Mouse (Mus musculus): ENCODE measurements around the gene Ush2a. TPM values are rescaled to one million over a fixed set of nuclear protein-coding genes. Genes with fewer than 3 reads are reported as not detected.

The Ush2a gene
- polyA plus RNA-seq, 1 experiment: not detected

GRCm38 (mm10) chr1:188363548-188363947 is 101.7 kb downstream of the Ush2a start:
- no peaks in the 10 kb centered on the region for H3K4me1 ChIP-seq (ENCODE audit: control insufficient read depth, insufficient read depth, low read length)
- H3K4me3 ChIP-seq (replicated peaks; ENCODE audit: extremely low read depth, low read depth, low read length): no peak overlapping the region
- 51% methylated on average over 3 of the region's 3 CpGs for WGBS
- DNase-seq: no peak
- TF ChIP-seq POLR2A (IDR thresholded peaks at IDR 0.05; ENCODE audit: borderline replicate concordance, extremely low read depth, low read depth, low read length): no peak
- TF ChIP-seq CTCF (IDR thresholded peaks at IDR 0.05; ENCODE audit: insufficient read depth, low read length): no peak

- TF ChIP-seq POLR2A (IDR thresholded peaks at IDR 0.05; ENCODE audit: borderline replicate concordance, extremely low read depth, low read depth, low read length): no peak
- no peak for TF ChIP-seq CTCF (IDR thresholded peaks at IDR 0.05; ENCODE audit: insufficient read depth, low read length)
- no peak overlapping the region for H3K4me3 ChIP-seq (replicated peaks; ENCODE audit: extremely low read depth, low read depth, low read length)
- WGBS: 69% methylated on average over 1 of the region's 1 CpGs
- no peaks in the 10 kb centered on the region for H3K4me1 ChIP-seq (ENCODE audit: control insufficient read depth, insufficient read depth, low read length)
- no peak for DNase-seq
These were observed 123.4 kb downstream of the Ush2a start for GRCm38 (mm10) chr1:188385180-188385579.

- no peak for DNase-seq
- WGBS: 51% methylated on average over 7 of the region's 7 CpGs
These were observed 124.0 kb downstream of the Ush2a start for GRCm38 (mm10) chr1:188385733-188386261.

GRCm38 (mm10) chr1:188387321-188387720 is 125.5 kb downstream of the Ush2a start:
- 76% methylated on average over 3 of the region's 3 CpGs for whole genome bisulfite sequencing

More at GRCm38 (mm10) chr1:188385733-188386261, 124.0 kb downstream of the Ush2a start:
- TF ChIP-seq POLR2A (IDR thresholded peaks at IDR 0.05; ENCODE audit: borderline replicate concordance, extremely low read depth, low read depth, low read length): no peak
- no peak for TF ChIP-seq CTCF (IDR thresholded peaks at IDR 0.05; ENCODE audit: insufficient read depth, low read length)
- Histone ChIP-seq H3K4me1 (ENCODE audit: control insufficient read depth, insufficient read depth, low read length) (no peaks in the 10 kb centered on the region), H3K4me3 (replicated peaks; ENCODE audit: extremely low read depth, low read depth, low read length) (no peak overlapping the region)

GRCm38 (mm10) chr1:188387820-188388471 is 126.1 kb downstream of the Ush2a start:
- no peaks in the 10 kb centered on the region for H3K4me1 ChIP-seq (ENCODE audit: control insufficient read depth, insufficient read depth, low read length)
- WGBS: 32% methylated on average over 2 of the region's 2 CpGs
- no peak for TF ChIP-seq CTCF (IDR thresholded peaks at IDR 0.05; ENCODE audit: insufficient read depth, low read length)
- TF ChIP-seq POLR2A (IDR thresholded peaks at IDR 0.05; ENCODE audit: borderline replicate concordance, extremely low read depth, low read depth, low read length): no peak
- no peak overlapping the region for H3K4me3 ChIP-seq (replicated peaks; ENCODE audit: extremely low read depth, low read depth, low read length)
- no peak for DNase-seq

More at GRCm38 (mm10) chr1:188387321-188387720, 125.5 kb downstream of the Ush2a start:
- no peak for DNase-seq
- TF ChIP-seq CTCF (IDR thresholded peaks at IDR 0.05; ENCODE audit: insufficient read depth, low read length) (no peak), POLR2A (IDR thresholded peaks at IDR 0.05; ENCODE audit: borderline replicate concordance, extremely low read depth, low read depth, low read length) (no peak)
- no peak overlapping the region for H3K4me3 ChIP-seq (replicated peaks; ENCODE audit: extremely low read depth, low read depth, low read length)
- no peaks in the 10 kb centered on the region for H3K4me1 ChIP-seq (ENCODE audit: control insufficient read depth, insufficient read depth, low read length)

- 58% methylated on average over 6 of the region's 6 CpGs for WGBS
- Histone ChIP-seq H3K4me3 (replicated peaks; ENCODE audit: extremely low read depth, low read depth, low read length) (no peak overlapping the region), H3K4me1 (ENCODE audit: control insufficient read depth, insufficient read depth, low read length) (no peaks in the 10 kb centered on the region)
- TF ChIP-seq POLR2A (IDR thresholded peaks at IDR 0.05; ENCODE audit: borderline replicate concordance, extremely low read depth, low read depth, low read length) (no peak), CTCF (IDR thresholded peaks at IDR 0.05; ENCODE audit: insufficient read depth, low read length) (no peak)
- no peak for DNase-seq
These were observed 128.3 kb downstream of the Ush2a start for GRCm38 (mm10) chr1:188390080-188390479.

- Histone ChIP-seq H3K4me1 (ENCODE audit: control insufficient read depth, insufficient read depth, low read length) (no peaks in the 10 kb centered on the region), H3K4me3 (replicated peaks; ENCODE audit: extremely low read depth, low read depth, low read length) (no peak overlapping the region)
- TF ChIP-seq CTCF (IDR thresholded peaks at IDR 0.05; ENCODE audit: insufficient read depth, low read length) (no peak), POLR2A (IDR thresholded peaks at IDR 0.05; ENCODE audit: borderline replicate concordance, extremely low read depth, low read depth, low read length) (no peak)
- 80% methylated on average over 4 of the region's 4 CpGs for WGBS
- no peak for DNase-seq
These were observed 145.4 kb downstream of the Ush2a start for GRCm38 (mm10) chr1:188407176-188407575.

- WGBS: 58% methylated on average over 8 of the region's 8 CpGs
- DNase-seq: no peak
- Histone ChIP-seq H3K4me3 (replicated peaks; ENCODE audit: extremely low read depth, low read depth, low read length) (no peak overlapping the region), H3K4me1 (ENCODE audit: control insufficient read depth, insufficient read depth, low read length) (no peaks in the 10 kb centered on the region)
- TF ChIP-seq POLR2A (IDR thresholded peaks at IDR 0.05; ENCODE audit: borderline replicate concordance, extremely low read depth, low read depth, low read length) (no peak), CTCF (IDR thresholded peaks at IDR 0.05; ENCODE audit: insufficient read depth, low read length) (no peak)
These were observed 146.0 kb downstream of the Ush2a start for GRCm38 (mm10) chr1:188407613-188408386.

GRCm38 (mm10) chr1:188410547-188410946 is 148.7 kb downstream of the Ush2a start:
- Histone ChIP-seq H3K4me1 (ENCODE audit: control insufficient read depth, insufficient read depth, low read length) (no peaks in the 10 kb centered on the region), H3K4me3 (replicated peaks; ENCODE audit: extremely low read depth, low read depth, low read length) (no peak overlapping the region)
- DNase-seq: no peak
- 69% methylated on average over 3 of the region's 3 CpGs for WGBS
- TF ChIP-seq CTCF (IDR thresholded peaks at IDR 0.05; ENCODE audit: insufficient read depth, low read length) (no peak), POLR2A (IDR thresholded peaks at IDR 0.05; ENCODE audit: borderline replicate concordance, extremely low read depth, low read depth, low read length) (no peak)

Measured in lung, adult 2 months (tissue).